Mouse (Mus musculus) gastrocnemius, postnatal 25 days (tissue): ENCODE results near the gene Lhx3. TPM values are rescaled to one million over a fixed set of nuclear protein-coding genes. Genes with fewer than 3 reads are reported as not detected.
A peak's percentile ranks its signal among the peaks of the same experiment; 100 is the strongest.

Experiments
- DNase-seq: peaks from one replicate; pipeline ENCODE4 v3.0.0; 2022
- long read RNA-seq, 2 experiments: library from polyadenylated mRNA; stranded (forward); transcript quantifications; one replicate each; pipeline ENCODE4 v2.0.0; 2021
- total RNA-seq, 2 experiments: library from RNA; stranded (reverse); gene quantifications; 1 replicate in 1 of 2; 2 replicates in 1 of 2; pipeline ENCODE4 v1.2.3; 2021

Lhx3 gene
- not detected for total RNA-seq
- long read RNA-seq, experiment 1 = 0 reads
- long read RNA-seq, experiment 2 = 0 reads

- DNase-seq = peak; percentile 63
Measured at GRCm38 (mm10) chr2:26208126-26208789, at the start of gene Lhx3. TSS of gene Lhx3 (minus strand) at chr2:26208289.

DNA sequence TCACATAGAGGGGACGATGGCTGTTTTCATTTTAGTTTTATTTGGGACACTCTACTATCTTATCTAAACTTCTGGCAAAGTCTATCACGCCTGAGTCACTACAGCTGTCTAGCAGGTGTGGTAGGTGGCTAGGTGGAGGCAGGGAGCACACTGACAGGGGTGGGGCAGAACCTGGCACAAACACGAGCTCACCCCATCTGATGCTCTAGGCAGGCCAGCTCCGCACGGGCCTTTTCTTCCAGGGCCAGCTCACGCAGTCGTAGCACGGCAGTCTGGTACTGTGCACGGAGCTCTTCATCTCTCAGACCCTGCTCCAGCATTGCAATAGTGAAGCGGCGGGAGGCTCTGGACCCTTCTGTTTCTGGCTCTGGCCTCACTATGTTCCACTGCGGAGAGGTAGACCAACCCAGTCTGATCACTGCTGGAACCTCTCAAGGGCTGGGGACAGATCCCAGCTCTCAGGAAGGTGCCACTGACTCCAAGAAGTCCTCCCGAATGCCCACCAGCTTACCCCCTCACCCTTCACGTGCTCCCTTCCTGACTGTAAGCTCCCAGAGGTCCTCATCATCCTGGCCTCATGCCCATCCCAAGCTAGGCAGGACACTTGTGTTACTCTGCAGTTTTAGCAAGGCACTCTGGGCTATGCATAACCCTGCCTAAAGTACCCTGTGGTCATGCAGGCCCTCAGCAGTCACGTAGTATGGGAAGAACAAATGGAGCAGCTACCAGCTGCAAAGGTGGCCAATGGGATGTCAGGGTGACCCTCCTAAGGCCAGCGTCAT, 49.4 kb upstream of the Lhx3 start:
- no peak for DNase-seq

DNA sequence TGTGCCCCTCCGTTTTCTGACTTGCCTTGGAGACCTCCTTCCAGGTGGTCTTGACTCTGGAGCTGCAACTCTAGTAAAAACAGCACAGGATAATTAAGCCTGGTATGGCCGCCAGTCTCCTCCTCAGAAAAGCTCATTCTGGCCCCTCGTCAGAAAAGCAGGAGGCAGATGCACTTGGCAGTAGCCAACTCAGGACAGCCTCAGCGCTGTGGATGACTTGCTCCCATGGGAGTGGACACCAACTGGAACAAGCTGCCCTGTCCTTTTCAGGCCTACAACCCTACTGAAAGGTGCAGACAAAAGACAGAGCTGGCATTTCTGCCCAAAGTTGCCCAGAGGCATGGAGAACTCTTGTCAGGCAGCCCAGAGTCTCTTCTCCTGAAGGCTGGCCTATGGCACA, 46.7 kb upstream of the Lhx3 start:
- no peak for DNase-seq

DNA sequence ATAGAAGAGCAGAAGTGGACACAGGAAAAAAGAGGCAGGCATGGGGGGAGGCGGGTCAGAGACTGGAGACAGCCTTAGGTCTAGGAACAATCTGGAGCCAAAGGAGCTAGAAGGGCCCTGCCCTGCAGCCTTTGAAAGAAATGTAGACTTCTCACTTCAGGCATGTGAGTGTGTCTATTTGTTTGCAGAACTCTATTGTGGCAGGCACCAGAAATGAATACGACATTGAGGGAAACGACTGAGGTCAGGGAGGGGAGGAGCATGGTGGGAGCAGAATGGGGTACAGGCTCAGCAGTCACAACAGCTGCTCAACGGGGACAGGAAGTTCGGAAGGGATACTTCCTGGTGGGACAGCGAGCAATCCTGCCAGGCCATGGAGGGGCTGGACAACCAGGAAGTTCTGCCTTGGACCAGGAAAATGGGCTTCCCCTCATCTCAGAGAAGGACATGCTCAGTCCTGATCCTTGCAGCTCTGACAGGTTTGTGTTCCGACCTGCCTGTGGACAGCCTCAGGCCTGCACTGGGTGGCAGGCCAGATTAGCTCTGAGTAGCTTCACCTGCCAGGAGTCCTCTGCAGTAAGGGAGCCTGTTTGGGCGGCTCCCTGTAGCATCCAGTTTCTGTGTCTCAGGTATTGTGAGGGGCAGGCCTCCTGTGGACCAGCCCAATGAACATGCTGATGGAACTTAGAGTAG, 44.6 kb upstream of the Lhx3 start:
- DNase-seq = no peak

DNA sequence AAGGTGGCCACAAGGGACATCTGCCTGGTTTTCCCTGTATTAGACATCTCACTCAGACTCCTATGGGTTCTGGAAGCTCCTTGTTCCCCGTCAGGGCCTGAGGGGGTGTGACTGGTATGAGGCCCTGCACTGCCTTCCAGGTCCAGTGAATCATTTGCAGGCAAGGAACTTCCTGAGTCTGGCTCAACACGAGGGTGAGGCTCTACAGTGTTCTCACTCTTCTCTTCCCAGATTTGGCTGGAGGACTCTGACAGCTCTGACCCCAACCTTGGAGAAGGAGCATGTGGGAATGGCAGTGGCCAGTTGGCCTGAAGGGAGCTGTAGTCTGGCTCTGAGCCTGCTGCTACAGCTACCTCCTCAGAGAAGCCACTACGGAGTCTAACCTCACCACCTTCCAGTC, 39.4 kb upstream of the Lhx3 start:
- peak; percentile 20 for DNase-seq

DNA sequence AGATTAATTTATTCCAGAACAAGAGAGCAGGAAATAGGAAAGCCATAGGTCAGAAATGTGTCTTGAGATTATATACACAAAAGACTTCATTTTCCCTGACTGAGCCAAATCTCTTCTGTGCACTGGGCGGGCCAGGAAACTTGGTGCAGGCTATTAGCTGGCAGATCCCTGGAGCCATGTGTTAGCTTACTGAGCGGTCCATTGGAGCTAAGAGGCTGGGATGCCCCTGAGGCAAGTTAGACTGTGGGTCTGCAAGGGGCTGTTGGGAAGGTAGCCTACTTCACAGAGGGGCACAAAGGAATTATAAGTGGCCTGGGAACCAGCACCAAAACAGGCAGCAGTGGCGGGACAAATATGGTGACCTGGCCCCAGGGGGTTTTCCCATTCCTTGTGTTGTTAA, 32.8 kb upstream of the Lhx3 start:
- DNase-seq = no peak

- DNase-seq = no peak
Measured at GRCm38 (mm10) chr2:26240330-26240729, 32.2 kb upstream of the Lhx3 start.

DNA sequence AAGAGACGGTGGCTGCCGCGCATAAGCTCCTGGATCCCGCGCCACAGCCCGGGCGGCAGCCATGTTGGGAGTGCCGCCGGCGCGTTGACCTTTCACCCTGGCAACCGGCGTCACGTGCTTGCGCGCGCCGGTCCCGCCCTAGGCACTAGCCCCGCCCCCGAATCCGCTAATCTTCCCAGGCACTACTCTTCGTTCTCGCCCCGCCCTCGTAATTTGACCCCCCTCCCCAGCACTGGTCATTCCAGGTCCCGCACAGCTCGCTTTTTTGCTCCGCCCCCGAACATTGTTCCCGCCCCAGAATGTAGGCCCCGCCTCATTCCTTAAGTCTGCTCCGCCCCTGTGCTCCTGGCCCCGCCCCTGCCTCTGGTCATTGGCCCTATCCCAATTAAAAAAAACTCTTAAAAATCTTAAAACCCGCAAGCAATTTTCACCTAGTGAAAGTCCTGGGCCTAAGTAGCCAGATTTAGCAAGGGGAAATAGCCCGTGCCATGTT, 29.2 kb upstream of the Lhx3 start, which contains the start of gene Qsox2:
Gene Qsox2 (minus strand): TSS at position 236 of the 493 bp plus-strand sequence.
- DNase-seq = peak; percentile 93

GRCm38 (mm10) chr2:26236681-26237289, 28.7 kb upstream of the Lhx3 start:
- DNase-seq = no peak

GRCm38 (mm10) chr2:26234771-26235170, 26.7 kb upstream of the Lhx3 start:
- DNase-seq = no peak

- DNase-seq = no peak
Measured at GRCm38 (mm10) chr2:26234253-26234652, 26.2 kb upstream of the Lhx3 start.

- no peak for DNase-seq
Measured at GRCm38 (mm10) chr2:26231366-26231765, 23.3 kb upstream of the Lhx3 start.

DNA sequence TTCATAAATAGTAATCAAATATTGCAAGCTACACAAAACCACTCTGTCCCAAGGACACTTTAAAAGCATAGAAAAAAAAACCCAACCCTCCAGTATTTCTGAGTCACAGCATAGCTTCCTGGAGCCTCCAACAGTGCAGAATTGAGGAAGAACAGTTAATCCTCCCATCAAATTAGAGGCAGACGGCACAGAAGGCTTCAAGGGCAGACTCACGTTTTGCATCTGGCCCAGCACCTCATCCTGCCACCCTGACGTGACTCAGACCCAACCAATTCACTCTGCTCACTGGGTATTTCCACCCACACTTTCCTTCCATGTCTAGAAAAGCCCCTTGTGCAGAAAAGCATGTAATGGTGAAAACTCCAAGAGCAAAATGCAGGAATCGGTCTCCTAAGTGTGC, 22.2 kb upstream of the Lhx3 start:
- no peak for DNase-seq

GRCm38 (mm10) chr2:26227788-26228187, 19.7 kb upstream of the Lhx3 start:
- DNase-seq = no peak

- DNase-seq = no peak
Measured at GRCm38 (mm10) chr2:26225242-26225641, 17.2 kb upstream of the Lhx3 start.

DNA sequence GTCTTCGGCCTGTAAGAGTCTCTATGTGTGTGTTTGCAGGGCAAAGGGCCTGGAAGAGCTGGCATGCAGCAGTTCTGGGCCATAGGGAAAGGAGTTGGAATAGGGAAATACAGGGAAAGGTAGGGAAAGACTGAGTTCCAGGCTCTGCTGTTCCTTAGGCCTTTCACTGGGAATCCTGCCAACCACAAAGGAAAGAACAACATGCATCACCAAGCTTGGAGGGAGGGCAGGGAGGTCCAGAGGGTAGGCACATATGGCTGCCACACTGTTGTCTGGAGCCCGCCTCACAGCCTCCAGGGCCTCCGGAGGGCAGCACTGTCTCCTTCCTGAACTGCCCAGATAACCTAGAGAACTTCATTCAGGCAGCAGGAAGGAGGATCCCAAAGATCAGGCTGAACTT, 15.9 kb upstream of the Lhx3 start:
- no peak for DNase-seq

DNA sequence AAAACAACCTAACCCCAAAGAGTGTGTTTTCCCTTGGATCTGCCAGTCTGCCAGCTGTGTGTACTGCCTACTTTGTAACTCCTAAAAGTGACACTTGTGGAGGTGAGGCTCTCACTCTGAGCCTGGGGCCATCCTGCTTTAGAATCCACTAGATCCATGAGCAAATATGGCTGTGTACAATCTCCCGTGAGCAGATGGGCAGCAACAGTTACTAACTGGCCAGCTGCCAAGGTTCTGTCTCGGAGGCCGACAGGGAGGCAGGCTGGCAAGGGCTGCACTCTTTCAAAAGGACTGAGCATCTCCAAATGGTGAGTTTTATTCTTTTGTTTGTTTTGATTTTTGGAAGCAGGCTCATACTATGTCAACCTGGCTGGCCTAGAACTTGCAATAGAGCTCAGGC, 6.4 kb upstream of the Lhx3 start:
- no peak for DNase-seq

DNA sequence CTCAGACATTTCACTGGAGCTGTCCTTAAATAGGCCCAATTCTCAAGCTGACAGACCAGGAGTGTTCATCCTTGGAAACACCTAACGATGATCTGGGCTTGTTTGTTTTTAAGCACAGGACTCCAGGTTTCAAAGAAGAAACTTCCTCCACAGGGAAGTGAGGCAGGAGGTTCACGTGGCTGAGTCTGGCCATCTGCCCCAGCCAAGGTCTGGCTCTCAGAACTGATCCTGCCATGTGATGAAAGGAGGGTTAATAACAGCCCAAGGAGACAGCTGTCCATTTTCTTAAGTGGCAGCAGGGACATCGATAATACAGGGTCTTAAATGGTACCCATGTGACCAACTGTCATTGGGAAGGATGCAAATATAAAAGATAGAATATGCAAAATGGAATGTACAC, 1.5 kb upstream of the Lhx3 start:
- no peak for DNase-seq

DNA sequence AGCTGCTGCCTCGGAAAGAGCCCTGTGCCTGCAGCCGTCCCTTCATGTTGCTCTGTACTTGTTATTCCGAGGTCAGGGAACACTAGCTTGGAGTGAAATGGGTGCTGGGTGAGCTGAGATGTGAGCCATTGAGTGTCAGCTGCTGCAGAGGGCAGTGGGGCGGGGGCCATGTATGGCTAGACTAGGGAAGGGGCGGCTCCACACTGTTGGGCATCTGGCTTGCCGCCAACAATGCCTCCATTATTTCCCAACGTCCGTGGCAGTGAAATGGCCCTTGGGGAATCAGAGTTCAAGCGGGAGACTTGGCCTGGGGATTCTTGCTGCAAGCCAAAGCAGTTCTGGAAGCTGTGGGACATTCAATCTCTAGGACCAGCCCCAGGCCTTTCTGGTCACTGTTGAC, 530 bp downstream of the Lhx3 start:
- DNase-seq = no peak

DNA sequence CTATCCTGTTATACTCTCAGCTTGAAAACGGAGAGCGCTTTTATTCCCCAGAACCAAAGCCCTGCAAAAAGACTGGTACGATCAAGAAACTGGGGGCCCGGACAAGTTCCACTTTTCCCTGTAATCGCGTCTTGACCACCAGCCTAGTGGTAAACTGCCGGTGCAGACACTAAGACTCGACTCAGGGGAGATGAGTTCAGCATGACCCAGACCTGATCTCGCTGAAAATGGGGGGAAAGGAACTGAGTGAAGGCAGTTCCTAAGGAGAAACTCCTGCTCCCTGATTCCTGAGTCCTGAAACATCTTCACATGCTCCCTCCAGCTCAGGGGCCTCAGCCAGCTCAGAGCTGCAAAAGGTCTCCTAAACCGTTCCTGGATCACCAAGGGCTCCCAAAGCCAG, 2.3 kb downstream of the Lhx3 start:
- DNase-seq = no peak

DNA sequence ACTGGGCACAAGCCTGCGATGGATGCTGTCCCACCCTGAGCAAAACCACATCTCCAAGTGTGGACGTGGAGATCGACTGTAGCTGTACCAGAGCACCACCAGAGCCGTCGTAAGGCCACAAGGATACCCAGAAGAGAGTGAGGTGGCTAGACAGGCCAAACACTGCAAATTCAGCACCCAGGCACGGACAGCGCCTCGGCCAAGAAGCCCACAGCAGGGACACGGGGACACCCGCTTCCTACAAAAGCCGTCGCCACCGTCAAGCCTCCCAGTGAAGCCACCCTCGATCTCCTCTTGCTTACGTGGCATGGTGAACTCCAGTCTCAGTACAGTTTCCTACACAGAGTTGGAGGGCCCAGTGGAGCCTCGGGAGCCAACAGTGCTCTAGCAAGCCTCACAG, 3.0 kb downstream of the Lhx3 start:
- DNase-seq = no peak

GRCm38 (mm10) chr2:26202849-26203475, 5.1 kb downstream of the Lhx3 start:
- no peak for DNase-seq
